Mouse (Mus musculus): Measurements from ENCODE around the gene Inka1. TPM values are rescaled to one million over a fixed set of nuclear protein-coding genes. Genes with fewer than 3 reads are reported as not detected.
"Not testable (repeated sequence)": the region's sequence is repeated elsewhere in the genome, so short reads cannot be mapped to it uniquely, and the experiment has no call there.

Gene Inka1
- polyA plus RNA-seq (2015; fragmentation: Nextera tagmentation; extraction: Ambion mirVana), result 15.1 and 17.1 TPM in 2 replicates

- no peaks in the 10 kb centered on the region for H3K9me3 ChIP-seq
These were observed at the start of gene Inka1 for GRCm38 (mm10) chr9:107985131-107986119. Inka1 (minus strand) TSS chr9:107985879.

GRCm38 (mm10) chr9:108032126-108032525 lies 46.4 kb upstream of the Inka1 start:
- no peaks in the 10 kb centered on the region for H3K9me3 ChIP-seq
- no peak overlapping the region for H3K9ac ChIP-seq
- H3K27me3 ChIP-seq (replicated peaks), result no peaks in the 10 kb centered on the region
- 88% methylated on average over 5 of the region's 5 CpGs for WGBS
- no peak overlapping the region for H3K4me3 ChIP-seq
- no peaks in the 10 kb centered on the region for H3K4me1 ChIP-seq
- no peak overlapping the region for H3K4me2 ChIP-seq
- H3K27ac ChIP-seq, result no peak overlapping the region
- peaks cover 25% of the 10 kb centered on the region for H3K36me3 ChIP-seq (replicated peaks)
- ATAC-seq (replicated peaks), result no peak

More at GRCm38 (mm10) chr9:107985131-107986119, at the start of gene Inka1:
- peaks cover 11% of the 10 kb centered on the region for H3K27me3 ChIP-seq (replicated peaks)
- under 1% methylated on average over 57 of the region's 58 CpGs for WGBS
- peak within 1 kb of the TSS; percentile 96 for H3K4me2 ChIP-seq
- peak within 1 kb of the TSS; percentile 41 for H3K27ac ChIP-seq
- H3K4me3 ChIP-seq, result peak within 1 kb of the TSS; percentile 77
- peak within 1 kb of the TSS; percentile 55 for H3K9ac ChIP-seq
- peak; percentile 88 for ATAC-seq (replicated peaks)
- no peaks in the 10 kb centered on the region for H3K36me3 ChIP-seq (replicated peaks)
- H3K4me1 ChIP-seq, result peaks cover 23% of the 10 kb centered on the region

- peaks cover 15% of the 10 kb centered on the region for H3K36me3 ChIP-seq (replicated peaks)
- WGBS, result 96% methylated on average over 3 of the region's 3 CpGs
- ATAC-seq (replicated peaks), result no peak
These were observed 42.2 kb upstream of the Inka1 start for GRCm38 (mm10) chr9:108027867-108028266.

GRCm38 (mm10) chr9:108026584-108026983 lies 40.9 kb upstream of the Inka1 start:
- Histone ChIP-seq H3K36me3 (replicated peaks) (peaks cover 13% of the 10 kb centered on the region), H3K9ac (no peak overlapping the region), H3K9me3 (no peaks in the 10 kb centered on the region), H3K4me3 (no peak overlapping the region), H3K4me2 (no peak overlapping the region), H3K27ac (no peak overlapping the region), H3K27me3 (replicated peaks) (no peaks in the 10 kb centered on the region), H3K4me1 (no peaks in the 10 kb centered on the region)
- WGBS, result 95% methylated on average over 3 of the region's 3 CpGs
- no peak for ATAC-seq (replicated peaks)

More at GRCm38 (mm10) chr9:108027867-108028266, 42.2 kb upstream of the Inka1 start:
- Histone ChIP-seq H3K9me3 (no peaks in the 10 kb centered on the region), H3K4me3 (no peak overlapping the region), H3K9ac (no peak overlapping the region), H3K4me1 (no peaks in the 10 kb centered on the region), H3K27ac (no peak overlapping the region), H3K27me3 (replicated peaks) (no peaks in the 10 kb centered on the region), H3K4me2 (no peak overlapping the region)

- H3K9ac ChIP-seq, result no peak overlapping the region
- no peaks in the 10 kb centered on the region for H3K27me3 ChIP-seq (replicated peaks)
- no peak overlapping the region for H3K27ac ChIP-seq
- H3K4me1 ChIP-seq, result 0 out of 2 replicates have a peak, but pooled peaks cover 3% of the 10 kb centered on the region
- 94% methylated on average over 3 of the region's 3 CpGs for WGBS
- H3K36me3 ChIP-seq (replicated peaks), result peaks cover 13% of the 10 kb centered on the region
- no peak overlapping the region for H3K4me3 ChIP-seq
- no peaks in the 10 kb centered on the region for H3K9me3 ChIP-seq
- ATAC-seq (replicated peaks), result no peak
- H3K4me2 ChIP-seq, result no peak overlapping the region
These were observed 37.5 kb upstream of the Inka1 start for GRCm38 (mm10) chr9:108023216-108023615.

- H3K36me3 ChIP-seq (replicated peaks), result no peaks in the 10 kb centered on the region
- no peak overlapping the region for H3K4me2 ChIP-seq
- 0 out of 2 replicates have a peak, but pooled peaks cover 3% of the 10 kb centered on the region for H3K4me1 ChIP-seq
- no peak overlapping the region for H3K27ac ChIP-seq
- no peak for ATAC-seq (replicated peaks)
- no peak overlapping the region for H3K4me3 ChIP-seq
- no peaks in the 10 kb centered on the region for H3K27me3 ChIP-seq (replicated peaks)
- WGBS, result 100% methylated on average over 1 of the region's 1 CpGs
- no peaks in the 10 kb centered on the region for H3K9me3 ChIP-seq
- H3K9ac ChIP-seq, result no peak overlapping the region
These were observed 35.1 kb upstream of the Inka1 start for GRCm38 (mm10) chr9:108020741-108021140.

- Histone ChIP-seq H3K4me2 (no peak overlapping the region), H3K27ac (no peak overlapping the region), H3K4me3 (no peak overlapping the region), H3K9me3 (no peaks in the 10 kb centered on the region), H3K9ac (no peak overlapping the region), H3K27me3 (replicated peaks) (no peaks in the 10 kb centered on the region), H3K4me1 (0 out of 2 replicates have a peak, but pooled peaks cover 3% of the 10 kb centered on the region), H3K36me3 (replicated peaks) (no peaks in the 10 kb centered on the region)
- 73% methylated on average over 3 of the region's 3 CpGs for WGBS
- ATAC-seq (replicated peaks), result no peak
These were observed 31.4 kb upstream of the Inka1 start for GRCm38 (mm10) chr9:108017127-108017526.

- not testable (repeated sequence) for H3K4me3 ChIP-seq; H3K9ac ChIP-seq; ATAC-seq (replicated peaks); H3K27me3 ChIP-seq (replicated peaks); H3K4me1 ChIP-seq; H3K27ac ChIP-seq; H3K4me2 ChIP-seq; H3K9me3 ChIP-seq; H3K36me3 ChIP-seq (replicated peaks)
- WGBS, result 100% methylated on average over 2 of the region's 2 CpGs
These were observed 27.9 kb upstream of the Inka1 start for GRCm38 (mm10) chr9:108013577-108013976.

GRCm38 (mm10) chr9:108010385-108010784 lies 24.7 kb upstream of the Inka1 start:
- no peak overlapping the region for H3K4me3 ChIP-seq
- no peaks in the 10 kb centered on the region for H3K27me3 ChIP-seq (replicated peaks)
- H3K4me1 ChIP-seq, result peaks cover 14% of the 10 kb centered on the region
- ATAC-seq (replicated peaks), result no peak
- H3K9ac ChIP-seq, result no peak overlapping the region
- no peak overlapping the region for H3K4me2 ChIP-seq
- no peaks in the 10 kb centered on the region for H3K36me3 ChIP-seq (replicated peaks)
- no peaks in the 10 kb centered on the region for H3K9me3 ChIP-seq
- no peak overlapping the region for H3K27ac ChIP-seq

GRCm38 (mm10) chr9:108008041-108008440 lies 22.4 kb upstream of the Inka1 start:
- ATAC-seq (replicated peaks), result no peak
- Histone ChIP-seq H3K4me1 (peaks cover 34% of the 10 kb centered on the region), H3K27ac (no peak overlapping the region), H3K9me3 (no peaks in the 10 kb centered on the region), H3K27me3 (replicated peaks) (no peaks in the 10 kb centered on the region), H3K9ac (no peak overlapping the region), H3K4me2 (no peak overlapping the region), H3K4me3 (no peak overlapping the region), H3K36me3 (replicated peaks) (no peaks in the 10 kb centered on the region)
- 91% methylated on average over 5 of the region's 5 CpGs for WGBS

- Histone ChIP-seq H3K4me1 (peaks cover 40% of the 10 kb centered on the region), H3K27me3 (replicated peaks) (no peaks in the 10 kb centered on the region), H3K36me3 (replicated peaks) (no peaks in the 10 kb centered on the region), H3K27ac (peak overlapping the region; percentile 95), H3K4me2 (peak overlapping the region; percentile 87), H3K4me3 (peak overlapping the region; percentile 89), H3K9ac (peak overlapping the region; percentile 98), H3K9me3 (no peaks in the 10 kb centered on the region)
- 6% methylated on average over 8 of the region's 8 CpGs for WGBS
- no peak for ATAC-seq (replicated peaks)
These were observed 17.8 kb upstream of the Inka1 start for GRCm38 (mm10) chr9:108003531-108003890.

GRCm38 (mm10) chr9:108002778-108003530 lies 17.3 kb upstream of the Inka1 start:
- Histone ChIP-seq H3K4me3 (peak overlapping the region; percentile 89), H3K4me1 (peaks cover 37% of the 10 kb centered on the region), H3K27ac (peak overlapping the region; percentile 95), H3K9me3 (no peaks in the 10 kb centered on the region), H3K36me3 (replicated peaks) (no peaks in the 10 kb centered on the region), H3K27me3 (replicated peaks) (no peaks in the 10 kb centered on the region), H3K9ac (peak overlapping the region; percentile 98), H3K4me2 (peak overlapping the region; percentile 87)
- under 1% methylated on average over 50 of the region's 50 CpGs for WGBS
- peak; percentile 62; the same call in 1 of the 2 replicates for ATAC-seq (replicated peaks)

Data from midbrain, embryonic 15.5 days (tissue).